Mouse (Mus musculus): ENCODE data around the gene Fbxw13.

DNA sequence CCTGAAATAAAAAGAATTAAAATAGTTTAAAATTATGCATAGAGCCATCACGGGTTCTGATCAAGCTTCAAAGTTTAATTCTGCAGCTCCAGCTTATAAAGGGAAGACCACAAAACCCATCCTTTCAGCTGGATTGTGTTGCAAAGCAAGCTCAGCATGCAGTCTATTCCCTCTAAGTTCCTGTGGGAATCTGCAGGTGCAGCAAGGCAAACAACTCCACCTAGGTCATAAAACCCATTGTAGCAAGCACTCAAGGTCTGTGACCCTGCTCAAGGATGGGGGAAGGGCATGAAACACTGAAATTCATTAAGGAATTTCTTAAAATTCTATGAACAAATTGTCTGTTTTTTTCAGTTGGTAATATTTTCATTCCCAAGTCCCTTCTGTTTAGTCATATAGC is 18.6 kb downstream of the Fbxw13 start:
- TF ChIP-seq CTCF (IDR thresholded peaks at IDR 0.05; ENCODE audit: control insufficient read depth, insufficient read depth, insufficient replicate concordance, low read depth, low read length): no peak
- TF ChIP-seq POLR2A (IDR thresholded peaks at IDR 0.05; ENCODE audit: control insufficient read depth, low read depth, low read length): no peak

Measured in testis, adult 2 months (tissue).